Mouse (Mus musculus) heart, adult 2 months (tissue): ENCODE results near the gene Adgrl4.

Experiments
- CTCF ChIP-seq: fragments of 200-600 bp; IDR thresholded peaks from 2 replicates; pipeline ENCODE4 v1.8.1; 2022; ENCODE audit warnings: antibody characterized with exemption, mild to moderate bottlenecking, moderate library complexity
- EP300 ChIP-seq: fragments of 200-500 bp; IDR thresholded peaks from 2 replicates; pipeline ENCODE4 v1.6.1; 2011; ENCODE audit warnings: low read depth, low read length, control low read depth; ENCODE audit not compliant: insufficient read depth
- POLR2A ChIP-seq: fragments of 200-500 bp; IDR thresholded peaks from 2 replicates; pipeline ENCODE4 v1.6.1; 2011; ENCODE audit warnings: mild to moderate bottlenecking, low read depth, low read length, control low read depth; ENCODE audit not compliant: insufficient read depth

GRCm38 (mm10) chr3:151505606-151506005 is 67.9 kb downstream of the Adgrl4 start:
- TF ChIP-seq POLR2A, result no peak
- TF ChIP-seq CTCF, result no peak
- no peak for TF ChIP-seq EP300
